In genomic region chr14:79970165-79970564, GRCm38 (mm10) we compare ENCODE assay signal across 10 mouse cellular contexts. TPM values are rescaled to one million over a fixed set of nuclear protein-coding genes. Genes with fewer than 3 reads are reported as not detected.
DNase-seq lines count a peak whose midpoint lies in the region; ATAC-seq lines count a peak whose summit lies in the region.
"Had no signal": no experiment of that assay in that cellular context is flagged by ENCODE, and none has a peak within 500 bp of the region (broad histone marks: within the 10 kb centered on the region; RNA-seq: fewer than 3 reads in every experiment).

No protein-coding gene starts in this region.

- DNase-seq in frontal cortex, postnatal 25 days (ENCODE audit: low spot score in 2 of 2) = no peak
- peak; percentile 49 for DNase-seq in brain, adult 2 months (ENCODE audit: low read depth, low spot score)
- peak; percentile 35 to 41 for DNase-seq in frontal cortex, postnatal 14 days (ENCODE audit: low spot score in 2 of 2)
- peak; percentile 56 to 75 for DNase-seq in layer of hippocampus, postnatal 10 days (ENCODE audit: low spot score in 2 of 2)
- no peak for DNase-seq in urinary bladder, adult 2 months (ENCODE audit: low spot score)

- ATAC-seq in frontal cortex, adult (ENCODE audit: low TSS enrichment) = peak; percentile 93
- no peak for ATAC-seq in inflammation-experienced regulatory T-cells, adult 6 months
- ATAC-seq in monocyte, adult 5-6 weeks (replicated peaks; ENCODE audit: insufficient number of reproducible peaks, low FRiP score, low TSS enrichment, poor library complexity, severe bottlenecking) = no peak
- ATAC-seq: liver, embryonic 12.5 days had no signal

RNA-seq across cellular contexts. Expression of gene Olfm4, which starts 13.7 kb away (rescaled TPM):
- 1 to 10 TPM; 5.0 to 5.8 TPM for total RNA-seq in layer of hippocampus, postnatal 10 days (2021)
- not detected for polyA plus RNA-seq in inflammation-experienced regulatory T-cells, adult 6 months (2017; shearing (Covaris generic))
- not detected in 3 replicates for total RNA-seq in monocyte, adult 5-6 weeks (2017)
- 0.03 TPM in 1 of 2 replicates, not detected in the other for polyA plus RNA-seq in urinary bladder, adult 2 months (2012; rRNA removed)
- total RNA-seq: gastrocnemius, adult 8-10 months had no signal

Comparison
In these comparisons a context has a peak if more than half of its experiments do, and no peak if none do; other contexts are left out.
1. DNase-seq: peak in brain, adult 2 months (single experiment), frontal cortex, postnatal 14 days (2 of 2) and layer of hippocampus, postnatal 10 days (2 of 2); none in frontal cortex, postnatal 25 days (0 of 2) and urinary bladder, adult 2 months (single experiment).